Mouse (Mus musculus) bone marrow, adult 2 months (tissue): Measurements from ENCODE around the gene Zbtb2. TPM values are rescaled to one million over a fixed set of nuclear protein-coding genes. Genes with fewer than 3 reads are reported as not detected.

Experiments used
- H3K27ac ChIP-seq: fragments of 200-500 bp; 2 replicates; pipeline ENCODE4 v1.5.1; 2012; ENCODE audit warnings: low read depth, mild to moderate bottlenecking, control low read depth, inconsistent platforms, low read length; ENCODE audit not compliant: control insufficient read depth, poor library complexity, insufficient read depth
- H3K4me1 ChIP-seq: fragments of 200-500 bp; 2 replicates; pipeline ENCODE4 v1.6.1; 2011; ENCODE audit warnings: low read length; ENCODE audit not compliant: control insufficient read depth, insufficient read depth
- H3K4me3 ChIP-seq: fragments of 200-500 bp; replicated peaks from 2 replicates; pipeline ENCODE3; 2011; ENCODE audit warnings: mild to moderate bottlenecking, low read depth, low read length, control low read depth; ENCODE audit not compliant: control insufficient read depth
- CTCF ChIP-seq: fragments of 200-500 bp; IDR thresholded peaks from 2 replicates; pipeline ENCODE4 v1.5.1; 2011; ENCODE audit warnings: low read length, control low read depth; ENCODE audit not compliant: control insufficient read depth, insufficient read depth
- POLR2A ChIP-seq: fragments of 200-500 bp; IDR thresholded peaks from 2 replicates; pipeline ENCODE4 v1.6.1; 2011; ENCODE audit warnings: low read depth, mild to moderate bottlenecking, control low read depth, low read length, borderline replicate concordance; ENCODE audit not compliant: control insufficient read depth
- WGBS: fragments of 180-500 bp; shearing (Covaris S2); methylation state at CpG from one replicate; pipeline ENCODE4 v1.1.7; 2018; 5-methylcytosine and 5-hydroxymethylcytosine counted together
- polyA plus RNA-seq: library from polyadenylated mRNA; stranded (reverse); fragments of >200 nt; gene quantifications from 2 replicates; pipeline ENCODE4 v1.2.4, GENCODE M21; 2011; ENCODE audit warnings: low replicate concordance; ENCODE audit not compliant: missing spikeins, insufficient read depth, insufficient read length

Gene Zbtb2
- polyA plus RNA-seq, 1 experiment, result 7.6 TPM

GRCm38 (mm10) chr10:4425245-4425644 lies 37.3 kb upstream of the Zbtb2 start:
- TF ChIP-seq POLR2A (no peak), CTCF (peak; percentile 37; the same call in 1 of the 2 replicates)
- 72% methylated on average over 8 of the region's 8 CpGs for WGBS
- no peak overlapping the region for H3K27ac ChIP-seq
- H3K4me3 ChIP-seq, result no peak overlapping the region
- H3K4me1 ChIP-seq, result no peaks in the 10 kb centered on the region

GRCm38 (mm10) chr10:4407191-4407590 lies 19.3 kb upstream of the Zbtb2 start:
- TF ChIP-seq CTCF (no peak), POLR2A (no peak)
- 78% methylated on average over 1 of the region's 1 CpGs for WGBS
- no peak overlapping the region for H3K4me3 ChIP-seq
- H3K4me1 ChIP-seq, result no peaks in the 10 kb centered on the region
- no peak overlapping the region for H3K27ac ChIP-seq

GRCm38 (mm10) chr10:4405511-4405910 lies 17.6 kb upstream of the Zbtb2 start:
- no peak overlapping the region for H3K27ac ChIP-seq
- no peak overlapping the region for H3K4me3 ChIP-seq
- TF ChIP-seq POLR2A (no peak), CTCF (no peak)
- 55% methylated on average over 5 of the region's 5 CpGs for WGBS
- no peaks in the 10 kb centered on the region for H3K4me1 ChIP-seq

GRCm38 (mm10) chr10:4404895-4405491 lies 17.1 kb upstream of the Zbtb2 start:
- no peaks in the 10 kb centered on the region for H3K4me1 ChIP-seq
- no peak overlapping the region for H3K27ac ChIP-seq
- WGBS, result 58% methylated on average over 5 of the region's 5 CpGs
- H3K4me3 ChIP-seq, result no peak overlapping the region
- TF ChIP-seq POLR2A, result no peak
- TF ChIP-seq CTCF, result peak; percentile 51

- H3K27ac ChIP-seq, result no peak overlapping the region
- 81% methylated on average over 5 of the region's 5 CpGs for WGBS
- TF ChIP-seq CTCF (no peak), POLR2A (no peak)
- no peak overlapping the region for H3K4me3 ChIP-seq
- no peaks in the 10 kb centered on the region for H3K4me1 ChIP-seq
Observed at GRCm38 (mm10) chr10:4398058-4398457, 10.2 kb upstream of the Zbtb2 start.

DNA sequence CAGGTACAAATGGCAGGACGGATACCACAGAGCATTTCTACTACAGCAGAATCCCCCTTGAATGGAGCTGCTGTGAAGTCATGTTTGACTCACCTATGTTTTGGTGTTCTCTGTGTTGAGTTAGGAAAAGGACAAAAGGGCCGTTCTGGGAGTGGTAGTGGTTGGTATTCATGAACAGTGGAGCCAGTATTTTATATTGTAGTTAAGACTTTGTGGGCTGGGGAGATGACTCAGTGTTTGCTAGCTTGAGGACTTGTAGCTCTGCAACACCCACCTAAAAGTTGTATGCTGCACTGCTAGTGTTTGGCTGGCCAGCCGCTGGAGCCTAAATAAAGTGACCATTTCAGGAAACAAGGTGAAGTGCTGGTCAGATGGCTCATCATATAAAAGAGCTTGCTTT lies 7.4 kb upstream of the Zbtb2 start:
- Histone ChIP-seq H3K4me3 (no peak overlapping the region), H3K4me1 (peaks cover 4% of the 10 kb centered on the region; the same call in 1 of the 2 replicates), H3K27ac (no peak overlapping the region)
- no peak for TF ChIP-seq POLR2A
- no peak for TF ChIP-seq CTCF
- WGBS, result 83% methylated on average over 3 of the region's 3 CpGs

DNA sequence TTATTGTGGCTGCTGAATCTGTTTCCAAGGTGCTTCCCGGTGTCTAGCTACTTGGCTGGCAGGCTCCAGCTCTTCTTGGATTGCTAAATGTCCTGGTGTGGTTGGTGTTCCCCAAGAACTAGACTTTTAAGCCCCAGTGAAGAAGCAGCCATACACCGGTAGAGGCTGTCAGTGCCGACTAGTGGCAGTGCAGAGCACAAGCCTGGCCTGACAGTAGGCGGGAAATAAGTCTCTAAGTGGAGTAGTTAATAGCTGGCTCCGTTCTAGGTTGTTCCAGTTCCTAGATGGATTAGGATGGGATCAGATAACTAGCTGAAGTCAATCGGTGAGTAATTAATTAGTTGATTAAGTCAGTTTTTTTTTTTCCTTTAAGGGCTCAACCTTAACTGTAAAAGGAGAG lies 3.9 kb upstream of the Zbtb2 start:
- 21% methylated on average over 6 of the region's 6 CpGs for WGBS
- TF ChIP-seq CTCF (peak; percentile 56), POLR2A (no peak)
- Histone ChIP-seq H3K4me1 (peaks cover 7% of the 10 kb centered on the region), H3K27ac (no peak overlapping the region), H3K4me3 (no peak overlapping the region)

DNA sequence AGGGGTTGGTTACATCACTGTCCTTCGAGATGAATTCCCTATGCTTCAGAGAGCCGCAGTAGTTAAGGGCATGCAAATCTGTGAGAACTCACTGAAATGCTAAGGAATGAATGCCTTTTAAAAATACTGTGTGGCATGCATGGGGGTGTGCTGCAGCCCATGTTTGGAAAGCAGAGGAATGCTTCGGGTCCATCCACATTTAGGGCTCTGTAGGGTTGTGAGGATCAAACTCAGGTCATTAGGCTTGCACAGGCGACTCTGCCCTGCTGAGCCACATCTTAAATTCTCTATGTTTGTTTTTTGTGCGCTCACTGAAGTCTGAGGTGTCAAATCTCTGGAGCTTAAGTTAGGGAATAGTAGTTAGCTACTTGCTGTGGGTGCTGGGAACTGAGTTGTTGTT lies 3.2 kb upstream of the Zbtb2 start:
- TF ChIP-seq POLR2A, result no peak
- TF ChIP-seq CTCF, result no peak
- 76% methylated on average over 5 of the region's 5 CpGs for WGBS
- Histone ChIP-seq H3K4me1 (peaks cover 7% of the 10 kb centered on the region), H3K4me3 (no peak overlapping the region), H3K27ac (no peak overlapping the region)

- no peak for TF ChIP-seq CTCF
- TF ChIP-seq POLR2A, result no peak
- Histone ChIP-seq H3K4me3 (no peak overlapping the region), H3K4me1 (peaks cover 7% of the 10 kb centered on the region), H3K27ac (no peak overlapping the region)
- WGBS, result 49% methylated on average over 2 of the region's 2 CpGs
Observed at GRCm38 (mm10) chr10:4390550-4390949, 2.6 kb upstream of the Zbtb2 start.
